In genomic region chr5:4918376-4918775, GRCm38 (mm10) we compare ENCODE assay signal across 8 mouse cellular contexts.
DNase-seq lines count a peak whose midpoint lies in the region; ATAC-seq and TF ChIP-seq lines count a peak whose summit lies in the region.

No protein-coding gene starts in this region.

- no peaks in the 10 kb centered on the region for H3K9me3 ChIP-seq in E14TG2a.4 (ENCODE audit: low read length)
- H3K9me3 ChIP-seq in forebrain, embryonic 10.5 days = no peaks in the 10 kb centered on the region
- no peaks in the 10 kb centered on the region for H3K9me3 ChIP-seq in intestine, embryonic 16.5 days (ENCODE audit: control insufficient read depth, low read length)

- WGBS in forebrain, embryonic 10.5 days = 20% methylated on average over 6 of the region's 6 CpGs
- WGBS in intestine, embryonic 16.5 days = 14% methylated on average over 6 of the region's 6 CpGs

- H3K27me3 ChIP-seq in E14TG2a.4 (ENCODE audit: insufficient read depth, low read length) = peaks cover 2% of the 10 kb centered on the region; the same call in 1 of the 2 replicates
- no peaks in the 10 kb centered on the region for H3K27me3 ChIP-seq in forebrain, embryonic 10.5 days (ENCODE audit: poor library complexity, severe bottlenecking)
- H3K27me3 ChIP-seq in intestine, embryonic 16.5 days (replicated peaks; ENCODE audit: control insufficient read depth, insufficient read depth, low read length) = no peaks in the 10 kb centered on the region

- peak; percentile 59; the same call in 1 of the 2 replicates for ATAC-seq in intestine, embryonic 16.5 days

- H3K4me1 ChIP-seq in E14TG2a.4 (replicated peaks; ENCODE audit: low read depth, low read length) = peaks cover 8% of the 10 kb centered on the region; the same call in 1 of the 2 replicates
- H3K4me1 ChIP-seq in forebrain, embryonic 10.5 days = peaks cover 5% of the 10 kb centered on the region; the same call in 1 of the 2 replicates
- no peaks in the 10 kb centered on the region for H3K4me1 ChIP-seq in intestine, embryonic 16.5 days (ENCODE audit: control insufficient read depth, insufficient read depth, low read length)

- no peaks in the 10 kb centered on the region for H3K36me3 ChIP-seq in E14TG2a.4 (ENCODE audit: insufficient read depth, low read length)
- H3K36me3 ChIP-seq in forebrain, embryonic 10.5 days (replicated peaks) = no peaks in the 10 kb centered on the region
- H3K36me3 ChIP-seq in intestine, embryonic 16.5 days (ENCODE audit: control insufficient read depth, insufficient read depth, low read length) = no peaks in the 10 kb centered on the region

- H3K27ac ChIP-seq in forebrain, embryonic 10.5 days = no peak overlapping the region
- H3K27ac ChIP-seq in intestine, embryonic 16.5 days (ENCODE audit: low read length) = no peak overlapping the region

- TF ChIP-seq CTCF in E14TG2a.4 (conservative IDR thresholded peaks at IDR 0.05; ENCODE audit: low read length) = peak; percentile 81

- H3K9ac ChIP-seq in intestine, embryonic 16.5 days (ENCODE audit: low read depth, low read length) = no peak overlapping the region

- intact Hi-C loops in left cerebral cortex, postnatal 4 days (cut with DNase I) = loop anchor here (10.0 kb wide), 2 partner anchors 164 to 714 kb away; partner anchors contain the start of gene Fzd1

- peak; percentile 74 for DNase-seq in 416B (ENCODE audit: low read depth)
- DNase-seq in c-Kit-positive CD71-negative TER-119-negative erythroid progenitor cells, embryonic 14.5 days (ENCODE audit: low read depth) = peak; percentile 35
- DNase-seq in forebrain, embryonic 10.5 days (ENCODE audit: extremely low spot score, low spot score) = peak; percentile 59
- peak; percentile 61 for DNase-seq in left cerebral cortex, postnatal 4 days
- DNase-seq in naive thymus-derived CD4-positive, alpha-beta T cell, adult 2 months (ENCODE audit: low read depth) = peak; percentile 64
- peak; percentile 63 for DNase-seq in thymus, postnatal 4 days

- no peak overlapping the region for H3K4me3 ChIP-seq in E14TG2a.4 (replicated peaks; ENCODE audit: low read length)
- H3K4me3 ChIP-seq in forebrain, embryonic 10.5 days = no peak overlapping the region
- no peak overlapping the region for H3K4me3 ChIP-seq in intestine, embryonic 16.5 days (ENCODE audit: low read length)

- H3K4me2 ChIP-seq in intestine, embryonic 16.5 days (ENCODE audit: low read depth, low read length) = no peak overlapping the region
